Mouse (Mus musculus) megakaryocyte-erythroid progenitor cell, adult 5 weeks (primary cell): ENCODE results near the gene Prkd1. TPM values are rescaled to one million over a fixed set of nuclear protein-coding genes. Genes with fewer than 3 reads are reported as not detected.

Experiments used
- polyA plus RNA-seq: library from polyadenylated mRNA; stranded (reverse); fragments of >175 nt; gene quantifications from 2 replicates; pipeline ENCODE4 v1.2.3, GENCODE M21; 2012

Gene Prkd1
- 0.02 TPM in 1 of 2 replicates, not detected in the other for polyA plus RNA-seq

GRCm38 (mm10) chr12:50648671-50649541, at the start of gene Prkd1:
Prkd1 (minus strand) TSS chr12:50649098.

